Mouse (Mus musculus) lung, embryonic 16.5 days (tissue): ENCODE data around the gene Psat1. TPM values are rescaled to one million over a fixed set of nuclear protein-coding genes. Genes with fewer than 3 reads are reported as not detected.

Experiments used
- ATAC-seq: fragments of 200-750 bp; cut with Nextera tagmentation; 2 replicates; pipeline ENCODE4 v1.8.0; 2017; ENCODE audit warnings: low read depth, mild to moderate bottlenecking, moderate library complexity
- H3K27ac ChIP-seq: fragments of 300-500 bp; sonication (generic); 2 replicates; pipeline ENCODE4 v1.5.1; 2014; ENCODE audit warnings: mild to moderate bottlenecking, control low read depth, low read length
- H3K27me3 ChIP-seq: fragments of 300-500 bp; sonication (generic); 2 replicates; pipeline ENCODE4 v1.6.1; 2014; ENCODE audit warnings: low read depth, low read length, mixed read lengths; ENCODE audit not compliant: control insufficient read depth, insufficient read depth
- H3K36me3 ChIP-seq: fragments of 300-500 bp; sonication (generic); 2 replicates; pipeline ENCODE4 v1.6.1; 2014; ENCODE audit warnings: low read length; ENCODE audit not compliant: control insufficient read depth, insufficient read depth
- H3K4me1 ChIP-seq: fragments of 300-500 bp; sonication (generic); replicated peaks from 2 replicates; pipeline ENCODE4 v1.6.1; 2014; ENCODE audit warnings: low read length, mixed read lengths; ENCODE audit not compliant: control insufficient read depth, insufficient read depth
- H3K4me2 ChIP-seq: fragments of 300-500 bp; sonication (generic); 2 replicates; pipeline ENCODE4 v1.6.1; 2014; ENCODE audit warnings: low read depth, low read length, control low read depth
- H3K4me3 ChIP-seq: fragments of 300-500 bp; sonication (generic); 2 replicates; pipeline ENCODE4 v1.5.1; 2014; ENCODE audit warnings: mild to moderate bottlenecking, low read length, control low read depth
- H3K9ac ChIP-seq: fragments of 300-500 bp; sonication (generic); 2 replicates; pipeline ENCODE4 v1.6.1; 2014; ENCODE audit warnings: low read length, control low read depth
- H3K9me3 ChIP-seq: fragments of 300-500 bp; sonication (generic); 2 replicates; pipeline ENCODE4 v1.6.1; 2016; ENCODE audit warnings: low read length; ENCODE audit not compliant: control insufficient read depth
- WGBS: fragments of 180-500 bp; shearing (Covaris S2); extraction: QIAGEN DNeasy Blood & Tissue Kit; methylation state at CpG from one replicate; pipeline ENCODE4 v1.1.7; 2014; 5-methylcytosine and 5-hydroxymethylcytosine counted together
- polyA plus RNA-seq: library from polyadenylated mRNA; unstranded; fragments of >200 nt; fragmentation: Nextera tagmentation; extraction: Ambion mirVana; gene quantifications from 2 replicates; pipeline ENCODE4 v1.2.1, GENCODE M21; 2015

Gene Psat1
- polyA plus RNA-seq, 1 experiment from 2014 or later, result 159 TPM

DNA sequence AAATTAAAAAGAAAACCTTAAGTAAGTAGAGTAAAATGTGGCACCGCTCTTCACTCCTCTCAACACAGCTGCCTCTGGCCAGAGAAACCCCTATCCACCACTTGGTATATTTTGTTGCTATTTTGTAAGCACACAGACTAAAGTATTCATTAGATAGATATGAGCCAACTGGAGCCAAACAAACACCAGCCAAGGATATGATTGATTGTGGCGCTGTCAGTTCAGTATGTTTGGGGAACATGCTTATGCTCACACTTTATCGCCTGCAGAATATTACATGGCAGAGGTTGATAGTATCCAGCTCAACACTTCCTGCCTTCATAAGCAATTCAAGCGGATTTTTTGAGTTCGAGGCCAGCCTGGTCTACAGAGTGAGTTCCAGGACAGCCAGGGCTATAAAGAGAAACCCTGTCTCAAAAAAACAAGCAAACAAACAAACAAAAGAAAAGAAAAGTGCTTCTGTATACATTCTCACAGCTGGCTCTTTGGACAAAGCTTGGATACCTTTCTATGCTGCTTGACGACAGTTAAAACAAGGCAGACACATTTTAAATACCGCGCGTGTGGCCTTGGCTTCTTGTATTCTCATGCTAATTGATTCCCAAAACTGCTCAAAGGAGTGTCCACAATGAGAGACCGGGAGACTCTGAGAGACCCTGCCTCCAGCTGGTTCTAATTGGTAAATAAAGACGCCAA, 4.6 kb downstream of the Psat1 start:
- Histone ChIP-seq H3K27ac (no peak overlapping the region), H3K36me3 (no peaks in the 10 kb centered on the region), H3K9ac (no peak overlapping the region), H3K4me1 (no peaks in the 10 kb centered on the region), H3K9me3 (0 out of 2 replicates have a peak, but pooled peaks cover 3% of the 10 kb centered on the region), H3K4me3 (no peak overlapping the region), H3K4me2 (no peak overlapping the region), H3K27me3 (no peaks in the 10 kb centered on the region)
- 69% methylated on average over 11 of the region's 11 CpGs for WGBS
- peak; percentile 24; the same call in 1 of the 2 replicates for ATAC-seq

DNA sequence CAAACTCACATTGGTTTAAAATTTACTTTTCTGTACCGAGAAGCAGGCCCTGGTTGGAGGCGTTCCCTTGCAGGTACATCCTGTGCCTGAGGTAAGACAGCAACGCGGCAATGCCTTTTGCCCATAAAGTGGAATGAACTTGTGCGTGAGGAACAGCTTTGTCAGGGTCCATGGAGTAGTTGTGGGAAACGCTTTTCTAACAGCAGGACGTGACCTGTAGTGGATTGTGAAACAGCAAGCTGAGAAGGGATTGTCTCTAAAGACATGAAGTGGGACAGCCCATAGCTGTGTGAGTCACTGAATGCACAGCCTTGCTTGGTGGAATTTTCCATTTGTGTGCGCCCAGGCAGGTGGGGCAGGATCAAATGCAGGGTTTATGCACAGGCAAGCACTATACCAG, 5.7 kb downstream of the Psat1 start:
- H3K9ac ChIP-seq, result no peak overlapping the region
- H3K9me3 ChIP-seq, result 0 out of 2 replicates have a peak, but pooled peaks cover 3% of the 10 kb centered on the region
- H3K4me1 ChIP-seq, result no peaks in the 10 kb centered on the region
- peak overlapping the region; percentile 72 for H3K27ac ChIP-seq
- no peak overlapping the region for H3K4me2 ChIP-seq
- WGBS, result 49% methylated on average over 8 of the region's 8 CpGs
- H3K4me3 ChIP-seq, result no peak overlapping the region
- no peaks in the 10 kb centered on the region for H3K27me3 ChIP-seq
- H3K36me3 ChIP-seq, result no peaks in the 10 kb centered on the region
- ATAC-seq, result peak; percentile 94

DNA sequence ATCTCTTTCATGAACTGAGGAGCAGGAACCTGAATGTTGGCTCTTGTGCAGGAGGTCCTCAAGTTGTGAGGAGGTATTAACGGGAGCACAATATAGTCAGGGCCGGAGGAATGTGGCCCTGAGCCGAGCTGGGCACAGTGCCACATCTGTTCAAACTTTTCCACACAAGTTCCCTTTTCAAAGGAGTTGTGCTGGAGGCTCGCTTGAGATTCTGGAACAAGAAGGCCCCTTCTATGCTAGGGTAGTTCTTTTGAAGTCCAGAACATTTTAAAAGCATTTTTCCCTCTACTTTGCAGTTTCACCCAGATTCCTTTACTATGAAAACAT, 21.5 kb downstream of the Psat1 start:
- Histone ChIP-seq H3K9ac (peak overlapping the region; percentile 80), H3K27me3 (no peaks in the 10 kb centered on the region), H3K4me2 (peak overlapping the region; percentile 98), H3K27ac (peak overlapping the region; percentile 98), H3K9me3 (no peaks in the 10 kb centered on the region), H3K4me3 (peak overlapping the region; percentile 81), H3K4me1 (peaks cover 21% of the 10 kb centered on the region), H3K36me3 (no peaks in the 10 kb centered on the region)
- 5% methylated on average over 4 of the region's 4 CpGs for WGBS
- peak; percentile 80 for ATAC-seq

DNA sequence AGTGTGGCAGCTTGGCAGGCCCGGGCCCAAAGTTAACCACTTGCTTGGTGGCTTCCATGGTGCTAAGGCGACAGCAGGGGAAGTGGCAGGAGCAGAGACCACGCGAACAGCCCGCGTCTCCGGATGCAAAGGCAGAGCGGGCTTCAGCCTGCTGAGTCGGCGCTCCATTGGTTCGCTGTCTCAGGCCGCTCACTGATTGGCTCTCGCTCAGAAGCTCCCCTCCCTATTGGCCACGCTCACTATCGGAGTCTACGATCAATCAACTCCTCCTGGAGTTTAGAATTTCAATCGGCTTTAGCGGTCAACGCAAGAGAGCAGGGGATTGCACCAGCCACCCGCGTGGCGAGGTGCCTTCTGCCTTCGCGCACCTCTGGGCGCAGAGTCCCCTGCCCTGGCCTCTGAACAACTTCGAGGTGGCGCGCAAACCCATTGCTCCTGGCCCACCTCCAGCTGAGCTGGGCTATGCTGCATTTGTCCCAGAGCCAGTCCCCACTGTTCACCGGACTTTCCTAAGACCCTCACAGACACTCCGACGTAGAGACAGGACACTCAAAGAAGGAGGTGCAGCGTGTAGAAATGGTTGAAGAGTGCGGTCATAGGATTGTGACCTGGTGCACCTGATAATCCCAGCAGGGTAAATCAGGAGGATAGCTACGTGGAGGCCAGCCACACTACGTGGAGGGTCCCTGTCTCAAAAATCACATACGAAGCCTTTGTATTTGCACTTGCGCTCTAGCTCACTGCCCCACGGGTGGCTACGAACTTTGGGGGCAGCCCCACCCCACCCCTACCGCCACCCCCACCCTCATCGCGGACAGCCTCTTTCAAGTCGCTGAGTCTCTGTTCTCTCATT, 22.0 kb downstream of the Psat1 start:
- WGBS, result 2% methylated on average over 43 of the region's 43 CpGs

DNA sequence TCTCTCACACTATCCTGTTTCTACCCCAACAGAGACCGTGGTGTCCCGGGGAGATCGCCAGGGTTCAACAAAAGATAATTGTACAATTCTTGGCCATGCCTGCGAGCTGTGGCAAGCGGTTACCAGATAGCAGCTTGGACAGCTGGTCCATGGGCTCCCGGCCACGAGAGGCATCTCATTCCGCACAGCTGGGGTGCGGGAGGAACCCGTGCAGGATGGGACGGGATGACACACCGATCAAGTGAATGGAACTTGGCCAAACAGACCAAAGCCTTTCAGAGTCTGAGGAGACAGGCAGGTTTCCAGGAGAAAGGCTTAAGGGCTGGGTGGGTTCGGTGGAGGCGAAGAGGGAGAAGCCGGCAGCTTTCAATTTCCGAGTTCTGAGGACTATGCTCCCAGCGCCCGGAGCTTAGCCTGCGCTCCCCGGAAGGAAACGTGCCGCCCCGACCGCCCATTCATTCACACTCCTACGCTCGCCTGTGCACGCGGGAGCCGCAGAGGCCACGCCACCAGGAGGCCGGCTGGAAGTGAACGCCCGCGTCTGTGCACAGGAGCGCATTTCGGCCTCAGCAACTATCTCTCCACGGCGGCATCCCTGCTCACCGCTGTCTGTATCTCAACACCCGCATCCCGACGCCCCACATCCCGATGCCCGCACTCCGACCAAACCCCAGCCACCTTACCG, 22.8 kb downstream of the Psat1 start:
- Histone ChIP-seq H3K4me2 (peak overlapping the region; percentile 98), H3K4me3 (peak overlapping the region; percentile 81), H3K9ac (peak overlapping the region; percentile 80), H3K27ac (peak overlapping the region; percentile 98), H3K36me3 (peaks cover 5% of the 10 kb centered on the region), H3K9me3 (no peaks in the 10 kb centered on the region), H3K4me1 (peaks cover 21% of the 10 kb centered on the region), H3K27me3 (no peaks in the 10 kb centered on the region)
- under 1% methylated on average over 46 of the region's 46 CpGs for WGBS
- ATAC-seq, result peak; percentile 37

More for the DNA sequence above, 22.0 kb downstream of the Psat1 start:
- Histone ChIP-seq H3K27me3 (no peaks in the 10 kb centered on the region), H3K4me3 (peak overlapping the region; percentile 81), H3K4me1 (peaks cover 21% of the 10 kb centered on the region), H3K4me2 (peak overlapping the region; percentile 98), H3K9me3 (no peaks in the 10 kb centered on the region), H3K36me3 (no peaks in the 10 kb centered on the region), H3K27ac (peak overlapping the region; percentile 98), H3K9ac (peak overlapping the region; percentile 80)
- ATAC-seq, result peak; percentile 95

DNA sequence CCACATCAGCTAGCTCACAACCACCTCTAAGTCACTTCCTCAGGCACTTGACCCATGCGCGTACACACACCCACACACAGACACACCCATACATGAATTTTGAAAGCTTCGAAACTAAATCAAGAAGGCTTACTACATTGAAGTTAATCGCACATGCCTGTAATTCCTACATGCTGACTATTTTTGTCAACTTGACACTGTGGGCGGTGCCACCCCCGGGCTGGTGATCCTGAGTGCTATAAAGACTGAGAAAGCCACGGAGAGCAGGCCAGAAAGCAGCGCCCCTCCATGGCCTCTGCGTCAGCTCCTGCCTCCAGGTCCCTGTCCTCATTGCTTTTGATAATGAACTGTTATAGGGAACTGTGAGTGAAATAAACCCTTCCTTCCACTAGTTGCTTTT, 23.7 kb downstream of the Psat1 start:
- WGBS, result 18% methylated on average over 9 of the region's 9 CpGs
- H3K27me3 ChIP-seq, result no peaks in the 10 kb centered on the region
- peak overlapping the region; percentile 80; the same call in 1 of the 2 replicates for H3K9ac ChIP-seq
- ATAC-seq, result peak; percentile 8; the same call in 1 of the 2 replicates
- peak overlapping the region; percentile 81 for H3K4me3 ChIP-seq
- H3K4me2 ChIP-seq, result peak overlapping the region; percentile 98
- H3K36me3 ChIP-seq, result peaks cover 10% of the 10 kb centered on the region
- no peaks in the 10 kb centered on the region for H3K9me3 ChIP-seq
- peaks cover 21% of the 10 kb centered on the region for H3K4me1 ChIP-seq
- peak overlapping the region; percentile 98 for H3K27ac ChIP-seq

DNA sequence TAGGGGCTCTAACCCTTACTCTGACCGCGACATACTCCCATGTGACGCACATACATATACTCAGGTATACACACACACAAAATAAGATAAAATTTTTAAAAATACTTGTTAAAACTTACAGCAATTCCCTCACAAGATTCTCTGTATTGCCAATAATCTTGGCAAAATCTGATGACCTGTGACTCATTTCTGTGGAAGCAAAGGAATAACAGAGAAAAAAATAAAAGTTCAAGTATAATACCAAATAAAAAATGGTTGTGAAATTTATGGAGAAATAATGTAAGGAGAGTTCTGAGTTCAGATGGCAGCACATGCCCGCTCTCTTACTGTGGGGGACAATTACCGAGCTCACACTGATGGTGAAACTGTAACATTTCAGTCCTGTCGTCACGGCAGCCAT, 27.8 kb downstream of the Psat1 start:
- Histone ChIP-seq H3K36me3 (peaks cover 26% of the 10 kb centered on the region), H3K4me1 (peaks cover 11% of the 10 kb centered on the region), H3K9me3 (no peaks in the 10 kb centered on the region), H3K4me2 (no peak overlapping the region), H3K9ac (no peak overlapping the region), H3K4me3 (no peak overlapping the region), H3K27ac (no peak overlapping the region), H3K27me3 (no peaks in the 10 kb centered on the region)
- ATAC-seq, result no peak
- WGBS, result 92% methylated on average over 7 of the region's 7 CpGs

DNA sequence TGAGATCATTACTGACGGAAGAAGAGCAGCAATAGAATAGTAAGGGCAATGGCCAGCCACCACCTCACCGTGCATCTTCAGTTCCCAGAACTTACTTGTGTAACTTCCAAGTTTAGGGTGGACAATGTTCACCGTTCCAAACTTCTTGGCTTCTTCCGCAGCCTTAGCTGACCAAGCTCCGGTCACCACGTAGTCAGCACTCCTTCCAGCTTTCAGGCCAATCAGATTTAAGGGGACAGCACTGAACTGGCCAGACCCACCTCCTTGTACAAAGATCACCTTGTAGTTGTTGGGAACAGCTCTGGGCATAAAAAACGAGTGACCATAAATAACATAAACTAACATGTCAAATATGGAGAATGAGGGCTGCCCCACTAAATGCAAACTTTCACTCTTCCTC, 29.0 kb downstream of the Psat1 start:
- H3K9me3 ChIP-seq, result no peaks in the 10 kb centered on the region
- H3K4me3 ChIP-seq, result no peak overlapping the region
- no peak overlapping the region for H3K4me2 ChIP-seq
- peaks cover 38% of the 10 kb centered on the region for H3K36me3 ChIP-seq
- peaks cover 2% of the 10 kb centered on the region; the same call in 1 of the 2 replicates for H3K4me1 ChIP-seq
- no peaks in the 10 kb centered on the region for H3K27me3 ChIP-seq
- 93% methylated on average over 7 of the region's 7 CpGs for WGBS
- ATAC-seq, result no peak
- no peak overlapping the region for H3K27ac ChIP-seq
- no peak overlapping the region for H3K9ac ChIP-seq
